Mouse (Mus musculus) heart, postnatal 25 days (tissue): Measurements from ENCODE around the gene Myd88. TPM values are rescaled to one million over a fixed set of nuclear protein-coding genes. Genes with fewer than 3 reads are reported as not detected.

Experiments
- DNase-seq: peaks from one replicate; pipeline ENCODE4 v3.0.0; 2022; ENCODE audit warnings: low spot score
- intact Hi-C: fragments of 180-260 bp; cut with DNase I; formaldehyde crosslinking; loops from one replicate; pipeline ENCODE4 v1.15.1; 2025
- total RNA-seq, 2 experiments: library from RNA; stranded (reverse); gene quantifications; 2 replicates each; pipeline ENCODE4 v1.2.3; 2021

The Myd88 gene
- total RNA-seq, 2 experiments from 2014 or later: 12.2 to 14.3 TPM

DNA sequence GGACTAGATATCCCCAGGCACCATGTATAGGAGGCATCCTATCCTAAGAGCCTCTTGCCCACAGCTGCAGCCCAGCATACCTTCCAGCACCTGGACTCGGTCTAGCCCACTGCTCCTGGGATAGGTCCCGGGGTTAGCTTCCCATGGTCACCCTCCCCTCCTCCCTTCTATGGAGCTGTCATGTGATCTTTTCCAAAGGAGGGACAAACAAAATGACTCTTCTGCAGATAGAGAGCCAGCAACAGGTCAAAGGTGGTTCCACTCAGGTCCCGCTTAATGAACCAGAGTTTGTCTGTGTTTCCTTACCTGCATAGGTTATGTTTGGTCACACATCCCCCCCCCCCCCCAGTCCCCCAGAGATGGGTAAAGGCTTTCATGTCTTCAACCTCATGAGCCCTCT lies 9.3 kb upstream of the Myd88 start:
- intact Hi-C loops: loop anchor here (10.0 kb wide), 1 partner anchor 106 kb away; no protein-coding TSS in a partner anchor
- no peak for DNase-seq

DNA sequence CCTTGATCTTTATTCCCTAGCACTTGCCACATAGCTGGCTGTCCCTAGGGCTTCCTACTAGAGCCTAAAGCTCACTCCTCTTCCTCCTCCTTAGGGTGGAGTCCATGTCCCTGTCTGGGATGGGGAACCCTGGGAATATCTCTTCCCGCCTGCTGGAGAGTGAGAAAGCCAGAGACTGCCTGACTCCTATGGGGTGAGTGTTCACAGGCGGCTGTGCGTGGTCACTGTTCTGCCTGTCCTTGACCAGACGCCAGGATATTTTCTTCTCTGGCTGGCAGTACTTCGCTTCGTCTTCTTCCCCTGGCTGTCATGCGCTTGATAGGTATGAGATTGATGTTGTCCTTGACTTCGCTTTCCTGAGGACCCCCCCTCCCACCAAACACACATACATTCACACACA lies 5.2 kb upstream of the Myd88 start:
- intact Hi-C loops: no loop called here

DNA sequence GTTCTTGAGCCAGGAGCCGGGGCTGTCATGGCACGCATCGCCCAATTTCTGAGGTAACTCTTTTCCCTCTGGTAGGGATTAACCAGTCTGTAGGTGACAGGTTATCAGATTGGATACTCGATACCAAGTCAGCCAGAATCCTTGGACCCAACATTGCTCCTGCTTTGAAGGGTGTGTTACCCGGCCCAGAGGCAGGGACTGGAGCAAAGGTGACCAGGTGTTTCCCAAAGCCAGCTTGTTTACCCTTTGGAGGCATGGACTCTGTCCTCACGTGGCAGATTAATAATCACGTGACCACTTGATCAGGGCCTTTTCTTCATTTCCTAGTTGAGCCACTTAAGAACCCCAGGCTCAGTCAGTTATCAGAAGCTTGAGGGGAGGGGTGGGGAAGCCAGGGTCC lies 1.5 kb upstream of the Myd88 start:
- intact Hi-C loops: loop anchor here (1.0 kb wide), 1 partner anchor 13 kb away; no protein-coding TSS in a partner anchor
- DNase-seq: no peak

More for the DNA sequence above, 5.2 kb upstream of the Myd88 start:
- no peak for DNase-seq

DNA sequence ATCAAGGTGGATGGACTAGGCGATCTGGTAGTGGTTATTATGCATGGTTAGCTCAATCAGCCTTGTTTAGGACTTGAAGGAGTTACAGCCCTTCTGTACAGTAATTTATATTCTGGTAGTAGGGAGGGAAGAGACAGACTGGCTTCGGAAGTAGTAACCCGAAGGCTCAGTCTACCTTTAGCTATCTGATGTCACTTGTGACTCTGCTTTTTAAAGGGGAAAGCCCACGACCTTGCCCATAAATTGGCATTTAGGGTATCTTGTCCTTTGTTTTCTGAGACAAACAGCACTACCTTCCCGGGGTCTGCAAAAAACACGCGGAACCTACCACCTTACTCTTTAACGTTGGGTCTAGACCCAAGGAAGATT lies 1.0 kb downstream of the Myd88 start:
- intact Hi-C loops: loop anchor here (2.0 kb wide), 1 partner anchor 17 kb away; the partner anchor contains the start of gene Oxsr1
- DNase-seq: no peak

DNA sequence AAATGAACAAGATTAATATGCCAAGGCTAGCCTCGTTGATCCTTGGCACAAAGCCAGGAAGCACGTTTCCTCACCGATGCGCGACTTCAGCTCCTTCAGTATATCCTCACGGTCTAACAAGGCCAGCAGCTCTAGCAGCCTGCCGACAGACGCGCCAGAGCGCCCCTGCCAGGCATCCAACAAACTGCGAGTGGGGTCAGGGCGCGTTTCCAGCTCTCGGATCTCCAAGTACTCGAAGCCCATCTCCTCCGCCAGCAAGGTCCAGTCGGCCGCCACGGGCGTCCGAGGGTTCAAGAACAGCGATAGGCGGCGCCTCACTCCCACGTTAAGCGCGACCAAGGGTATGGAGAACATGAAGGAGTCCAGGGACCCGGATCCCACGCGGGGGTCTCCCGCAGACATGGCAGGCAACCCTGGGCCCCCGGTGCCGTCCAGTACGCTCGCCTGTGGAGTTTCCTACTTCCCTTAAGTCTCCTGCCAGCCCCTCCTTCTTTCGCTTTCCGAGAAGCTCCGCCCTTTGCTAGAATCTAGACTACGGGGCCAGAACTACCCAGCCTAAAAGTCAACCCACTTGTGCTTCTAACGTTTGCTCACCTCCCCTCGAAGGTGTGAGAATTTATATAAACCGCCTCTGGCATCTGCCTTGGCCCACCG lies 1.5 kb downstream of the Myd88 start, which contains the start of gene Acaa1a:
Gene Acaa1a (plus strand): TSS at position 119 of the 654 bp plus-strand sequence.
- intact Hi-C loops: loop anchor here (2.0 kb wide), 1 partner anchor 17 kb away; the partner anchor contains the start of gene Oxsr1
- DNase-seq: peak; percentile 66

DNA sequence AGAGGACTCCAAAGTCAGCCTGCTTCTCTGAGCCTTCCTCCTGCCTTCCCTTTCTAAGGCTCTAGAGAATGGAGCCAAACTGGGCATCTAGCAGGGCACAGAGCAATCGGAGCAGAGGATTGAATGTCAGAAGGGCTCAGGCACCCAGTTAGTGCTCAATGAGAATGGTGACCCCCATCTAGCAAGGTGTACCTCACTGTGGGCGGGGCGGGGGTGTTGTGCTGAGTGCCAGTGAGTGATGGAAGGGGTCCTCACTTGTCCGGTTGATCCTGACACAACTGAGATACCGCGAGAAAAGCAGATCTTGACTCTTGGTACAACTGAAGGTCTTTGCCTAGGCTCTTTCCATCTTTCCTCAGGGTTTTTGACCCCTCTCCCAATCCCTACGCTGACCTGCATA lies 2.1 kb downstream of the Myd88 start:
- intact Hi-C loops: no loop called here
- DNase-seq: no peak

DNA sequence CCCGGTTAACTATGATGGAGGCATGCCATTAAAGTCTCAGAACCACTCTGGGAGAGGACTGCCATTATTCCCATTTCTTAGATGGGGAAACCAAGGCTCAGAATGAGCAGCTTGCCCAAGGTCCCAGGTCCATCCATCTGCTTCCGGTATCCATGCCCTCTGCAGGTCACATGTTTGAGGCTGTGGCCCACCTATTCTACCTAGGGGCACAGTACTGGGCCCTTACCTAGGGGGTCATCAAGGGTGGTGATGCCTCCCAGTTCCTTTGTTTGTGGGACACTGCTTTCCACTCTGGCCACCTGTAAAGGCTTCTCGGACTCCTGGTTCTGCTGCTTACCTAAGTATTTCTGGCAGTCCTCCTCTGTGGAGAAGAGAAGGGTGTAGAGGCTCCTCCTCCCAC lies 2.9 kb downstream of the Myd88 start:
- no peak for DNase-seq
- intact Hi-C loops: no loop called here

DNA sequence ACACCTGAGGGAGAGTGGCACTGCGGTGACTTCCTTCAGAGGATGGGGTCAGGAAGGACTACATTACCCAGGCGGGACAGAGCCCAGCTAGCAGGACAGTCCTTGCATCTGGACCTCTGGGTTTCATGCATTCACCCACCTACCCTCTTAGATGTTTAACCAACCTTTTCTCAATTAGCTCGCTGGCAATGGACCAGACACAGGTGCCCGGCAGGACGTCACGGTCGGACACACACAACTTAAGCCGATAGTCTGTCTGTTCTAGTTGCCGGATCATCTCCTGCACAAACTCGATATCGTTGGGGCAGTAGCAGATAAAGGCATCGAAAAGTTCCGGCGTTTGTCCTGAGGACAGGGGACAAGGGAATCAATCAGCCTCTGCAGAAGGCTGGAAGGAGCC lies 3.4 kb downstream of the Myd88 start:
- DNase-seq: no peak
- intact Hi-C loops: no loop called here

DNA sequence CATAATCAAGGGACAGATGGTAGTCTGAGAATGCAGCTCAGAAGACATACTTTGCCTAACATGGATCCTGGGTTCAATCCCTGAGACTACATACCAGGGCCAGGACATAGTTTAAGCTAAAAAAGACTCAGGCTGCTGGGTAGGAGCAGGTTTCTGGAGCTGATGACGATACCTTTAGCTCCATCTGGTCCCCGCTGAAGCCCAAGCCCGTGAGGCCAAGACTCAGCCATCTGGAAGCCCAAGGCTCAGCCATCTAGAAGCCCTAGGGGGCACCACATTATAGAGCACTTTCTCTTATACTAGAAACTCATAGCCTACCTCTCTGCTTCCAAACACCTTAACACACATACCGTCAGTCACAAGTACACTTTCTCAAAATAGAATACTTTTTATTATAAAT lies 5.6 kb downstream of the Myd88 start:
- no peak for DNase-seq
- intact Hi-C loops: no loop called here

DNA sequence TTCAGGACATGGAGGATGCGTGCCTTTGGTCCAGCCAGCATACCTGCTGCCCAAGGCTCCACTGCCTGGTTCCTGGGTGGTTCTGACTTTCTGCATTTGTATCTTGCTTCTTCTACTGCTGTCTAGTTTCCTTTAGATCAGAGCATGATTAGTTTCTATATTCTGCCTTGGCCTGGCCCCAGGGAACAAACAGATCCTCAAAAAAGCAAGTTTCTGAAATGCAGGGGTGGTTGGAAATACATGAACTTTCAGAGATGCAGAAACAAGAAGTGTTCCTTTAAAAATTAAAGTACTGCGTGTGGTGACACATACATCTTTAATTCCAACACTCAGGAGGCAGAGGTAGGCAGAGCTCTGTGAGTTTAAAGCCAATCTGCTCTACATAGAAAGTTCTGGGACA lies 6.4 kb downstream of the Myd88 start:
- DNase-seq: no peak
- intact Hi-C loops: no loop called here

DNA sequence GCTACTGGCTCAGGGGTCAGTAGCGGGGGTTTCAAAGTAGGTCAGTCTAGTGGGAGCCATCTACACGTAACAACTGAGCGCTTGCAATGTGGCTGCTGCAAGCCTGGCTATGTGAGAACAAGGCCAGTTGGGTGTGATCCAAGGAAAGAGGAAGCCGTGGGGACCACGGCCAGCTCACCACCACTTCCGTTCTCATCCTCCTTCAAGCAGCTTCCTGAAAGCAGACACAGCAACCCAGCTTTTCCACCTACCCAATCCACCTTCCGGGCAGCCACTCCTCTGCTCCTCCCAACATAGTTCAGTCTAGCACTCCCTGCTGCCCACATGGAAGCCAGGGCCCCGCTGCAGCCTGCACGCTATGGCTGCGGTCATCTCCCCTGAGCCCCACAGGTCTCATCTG lies 6.9 kb downstream of the Myd88 start:
- DNase-seq: peak; percentile 59
- intact Hi-C loops: no loop called here

DNA sequence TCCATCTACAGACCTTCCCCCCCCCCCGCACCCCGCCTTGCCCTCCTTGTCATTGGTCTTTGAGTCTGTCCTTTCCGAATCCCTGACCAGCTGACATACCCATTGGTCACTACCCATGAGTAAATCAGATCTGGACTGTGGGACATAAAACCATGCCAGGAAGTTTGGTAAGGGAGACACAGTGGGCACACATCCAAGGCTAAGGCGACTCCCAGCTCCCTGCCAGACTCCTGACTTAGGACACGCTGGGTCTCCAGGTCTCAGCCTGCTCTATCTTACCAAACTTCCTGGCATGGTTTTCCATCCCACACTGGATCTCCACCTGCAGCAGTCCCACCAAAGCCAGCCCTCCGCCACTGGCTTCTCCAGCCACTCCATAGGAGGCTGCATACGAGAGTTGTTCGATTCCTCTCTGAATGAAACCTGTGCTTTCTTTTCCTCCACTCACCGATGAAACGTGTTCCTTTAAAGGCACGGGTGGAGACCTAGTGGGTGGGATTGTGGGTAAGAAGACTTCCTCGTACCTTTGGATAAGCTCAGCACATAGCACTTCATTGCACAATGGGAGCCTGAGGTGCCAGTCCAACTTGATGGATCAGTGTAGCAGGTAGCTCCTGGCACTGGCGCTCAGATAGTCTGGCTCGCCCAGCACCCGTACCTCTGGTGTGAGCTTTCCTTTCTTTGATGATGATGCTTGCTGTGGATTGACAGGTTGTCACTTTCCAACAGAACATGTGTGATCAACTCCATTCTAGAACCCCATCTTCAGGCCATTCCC lies 10.8 kb downstream of the Myd88 start:
- intact Hi-C loops: no loop called here
- no peak for DNase-seq

DNA sequence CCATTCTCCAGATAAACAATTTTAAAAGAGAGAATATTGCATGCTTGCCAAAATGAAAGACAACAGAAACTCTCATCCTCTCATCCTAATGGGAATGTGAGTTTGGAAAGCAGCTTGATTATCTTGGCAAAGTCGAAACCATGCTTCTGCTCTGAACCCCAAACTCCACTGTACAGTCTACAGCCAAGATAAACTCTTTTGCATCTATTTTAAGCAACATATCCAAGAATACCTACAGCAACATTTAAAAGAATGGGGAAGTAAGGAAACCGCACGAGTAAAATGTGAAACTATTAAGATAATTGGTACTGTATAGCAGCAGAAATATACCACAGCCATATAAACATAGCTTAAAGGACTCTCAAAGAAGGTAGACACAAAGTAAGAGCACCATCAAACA lies 12.7 kb downstream of the Myd88 start:
- no peak for DNase-seq
- intact Hi-C loops: no loop called here

DNA sequence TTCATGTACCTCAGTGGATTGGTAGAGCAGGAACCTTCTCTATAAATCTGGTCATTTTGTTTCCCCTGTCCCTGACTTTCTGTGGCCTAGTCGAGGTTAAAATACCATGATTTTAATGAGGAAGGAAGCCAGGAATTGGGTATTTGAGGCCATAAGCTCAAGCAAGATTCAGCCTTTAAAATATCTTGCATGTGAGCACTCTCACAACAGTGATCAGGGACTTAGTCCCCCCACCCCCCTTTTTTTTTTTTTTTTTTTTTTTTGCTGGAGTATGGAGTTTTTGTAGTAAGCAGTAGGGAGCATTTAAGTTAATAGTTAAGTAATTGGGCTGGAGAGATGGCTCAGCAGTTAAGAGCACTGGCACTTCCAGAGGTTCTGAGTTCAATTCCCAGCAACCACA lies 17.1 kb downstream of the Myd88 start:
- intact Hi-C loops: loop anchor here (5.0 kb wide), 1 partner anchor 227 kb away; no protein-coding TSS in a partner anchor
- no peak for DNase-seq

DNA sequence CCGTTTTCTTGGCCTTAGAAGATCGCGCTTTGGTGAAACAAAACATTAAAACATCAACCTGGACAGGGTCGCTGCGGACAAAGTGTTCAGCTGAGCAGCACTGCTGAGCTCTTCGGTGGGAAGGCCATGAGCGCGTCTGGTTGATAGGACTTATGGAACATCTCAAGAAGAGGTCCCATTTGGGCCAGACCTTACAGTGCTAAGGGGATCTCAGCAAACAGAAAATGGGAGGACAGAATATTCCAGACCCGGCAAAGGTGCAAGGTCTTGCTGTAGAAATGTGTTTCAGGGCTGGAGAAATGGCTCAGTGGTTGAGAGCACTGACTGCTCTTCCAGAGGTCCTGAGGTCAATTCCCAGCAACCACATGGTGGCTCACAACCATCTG lies 18.0 kb downstream of the Myd88 start:
- intact Hi-C loops: loop anchor here (2.0 to 5.0 kb wide), 2 partner anchors 18 to 226 kb away; partner anchors contain the start of gene Myd88
- no peak for DNase-seq

DNA sequence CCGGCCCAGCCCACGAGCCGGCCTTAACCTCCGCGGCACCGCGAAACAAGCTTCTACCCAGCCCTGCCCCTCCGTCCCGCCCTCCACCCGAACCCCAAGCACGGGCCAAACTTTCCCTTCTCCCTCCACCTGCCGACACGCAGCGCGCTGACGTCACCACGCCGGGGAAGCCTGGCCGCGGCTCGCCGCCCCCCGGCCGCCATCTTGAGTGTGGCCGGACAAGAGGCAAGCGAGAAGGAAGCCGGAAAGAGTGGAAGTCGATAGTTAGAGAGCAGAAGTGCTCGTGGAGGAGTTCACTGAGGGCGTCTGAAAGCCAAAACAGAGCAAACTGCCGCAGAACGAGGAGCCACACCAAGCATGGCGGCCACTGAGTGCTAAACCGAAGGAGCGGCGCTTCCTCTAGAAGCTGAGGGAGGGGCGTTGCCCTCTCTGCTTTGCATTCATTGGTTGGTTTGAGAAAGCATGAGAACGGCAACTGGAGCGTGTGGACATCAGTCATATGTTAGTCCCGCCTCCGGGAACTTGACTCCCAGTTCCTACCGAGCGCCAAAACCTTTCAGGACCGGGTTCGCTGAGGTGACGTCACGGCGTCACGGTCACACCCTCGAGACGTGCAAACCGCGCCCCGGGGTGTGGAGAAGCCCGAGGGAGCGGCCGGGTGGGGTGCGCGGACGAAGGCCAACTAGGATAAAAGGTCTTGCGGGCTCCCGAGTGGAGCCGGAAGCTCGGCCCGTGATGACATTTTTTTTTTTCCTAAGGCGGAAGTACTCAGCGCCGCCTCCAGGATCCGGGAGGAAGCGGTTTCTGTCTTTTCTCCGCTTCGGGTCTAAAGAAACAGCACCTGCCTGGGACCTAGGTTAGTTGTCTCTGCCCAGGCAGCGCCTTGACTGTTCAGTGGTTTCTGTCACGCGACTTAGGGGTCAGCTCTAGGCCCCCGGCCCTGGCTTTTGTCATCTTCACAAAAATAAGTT lies 18.6 kb downstream of the Myd88 start, which contains the start of gene Oxsr1:
Gene Oxsr1 (minus strand): TSS at position 139 of the 971 bp plus-strand sequence.
- intact Hi-C loops: loop anchor here (2.0 to 5.0 kb wide), 2 partner anchors 18 to 225 kb away; partner anchors contain the start of gene Myd88
- DNase-seq: peak; percentile 99

DNA sequence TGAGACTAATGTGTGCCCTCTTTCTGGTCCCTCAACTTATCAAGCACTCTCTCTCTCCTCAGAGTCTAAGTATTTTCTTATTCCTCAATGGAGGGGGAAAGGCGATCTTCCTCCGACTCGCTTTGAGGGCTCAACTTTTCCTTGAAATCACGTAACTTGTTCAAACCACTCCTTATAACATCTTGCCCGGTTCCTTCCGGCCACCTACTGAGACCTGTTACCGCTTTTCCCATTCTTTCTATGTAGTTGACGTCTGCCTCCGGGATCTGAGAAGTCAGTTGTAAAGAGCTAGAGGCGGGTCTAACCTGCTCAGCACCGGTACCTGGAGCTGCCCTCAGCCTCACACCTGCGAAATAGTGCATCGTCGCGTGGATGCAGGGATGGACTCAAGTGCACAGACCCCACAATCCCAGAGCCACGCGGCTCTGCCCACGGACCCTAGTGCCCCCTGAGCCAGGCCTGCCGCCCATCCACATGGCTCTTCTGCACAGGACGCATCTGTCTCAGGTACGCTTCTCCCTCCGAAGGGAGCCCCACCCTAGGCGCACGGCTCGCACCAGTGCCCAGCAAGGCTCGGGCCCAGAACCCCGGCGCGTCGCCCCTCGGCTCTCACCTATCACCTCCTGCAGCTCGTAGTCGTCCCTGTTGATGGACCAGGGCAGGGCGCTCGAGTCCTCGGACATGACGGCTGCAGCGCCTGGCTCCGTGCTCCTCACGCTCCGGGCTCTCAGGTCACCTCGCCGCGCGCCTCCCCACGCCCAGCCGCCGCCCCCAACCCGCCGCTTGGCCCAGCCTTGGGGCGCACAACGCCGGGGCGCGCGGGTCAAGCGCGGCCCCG lies 19.6 kb downstream of the Myd88 start:
- intact Hi-C loops: loop anchor here (2.0 to 5.0 kb wide), 2 partner anchors 19 to 224 kb away; partner anchors contain the start of gene Myd88

DNA sequence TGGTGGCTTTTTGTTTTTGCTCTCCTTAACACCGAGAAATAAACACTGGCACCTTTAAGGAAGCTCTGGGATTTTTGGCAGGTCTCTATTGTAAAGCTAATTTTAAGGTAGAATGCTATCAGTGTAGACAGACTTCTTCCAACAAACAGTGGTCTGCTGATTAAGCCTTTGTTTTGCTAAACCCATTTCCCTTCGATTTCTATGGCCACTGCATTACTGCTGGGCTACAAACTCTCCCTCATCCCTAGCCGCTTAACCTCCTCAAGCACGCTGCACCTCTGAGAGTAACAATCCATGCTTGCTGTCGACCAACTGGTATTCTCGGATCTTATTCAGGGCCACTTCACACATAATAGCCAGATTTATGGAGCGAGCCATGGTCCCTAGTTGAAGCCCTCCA lies 20.3 kb downstream of the Myd88 start:
- DNase-seq: no peak
- intact Hi-C loops: loop anchor here (5.0 kb wide), 1 partner anchor 224 kb away; no protein-coding TSS in a partner anchor

More for the DNA sequence above, 19.6 kb downstream of the Myd88 start:
- no peak for DNase-seq

DNA sequence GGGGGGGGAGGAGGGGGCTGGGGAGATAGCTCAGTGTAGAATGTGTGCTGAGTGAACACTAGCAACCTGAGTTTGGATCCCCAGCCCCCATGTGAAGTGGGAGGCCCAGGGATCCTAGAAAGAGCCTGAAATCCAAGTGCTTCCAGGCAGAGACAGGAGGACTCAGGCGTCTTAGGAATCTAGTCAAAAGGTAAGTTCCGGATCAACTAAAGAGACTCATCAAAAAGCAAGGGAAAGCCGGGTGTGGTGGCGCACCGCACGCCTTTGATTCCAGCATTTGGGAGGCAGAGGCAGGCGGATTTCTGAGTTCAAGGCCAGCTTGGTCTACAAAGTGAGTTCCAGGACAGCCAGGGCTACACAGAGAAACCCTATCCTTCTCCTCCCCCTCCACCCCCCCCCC lies 20.8 kb downstream of the Myd88 start:
- intact Hi-C loops: loop anchor here (5.0 kb wide), 1 partner anchor 223 kb away; no protein-coding TSS in a partner anchor
- no peak for DNase-seq
